Mouse (Mus musculus) lung, embryonic 14.5 days (tissue): ENCODE results near the gene Gpr3. TPM values are rescaled to one million over a fixed set of nuclear protein-coding genes. Genes with fewer than 3 reads are reported as not detected.
A peak's percentile ranks its signal among the peaks of the same experiment; 100 is the strongest.

ENCODE experiments used
- ATAC-seq: fragments of 200-750 bp; cut with Nextera tagmentation; 2 replicates; pipeline ENCODE4 v1.8.0; 2017; ENCODE audit warnings: mild to moderate bottlenecking, moderate TSS enrichment, moderate library complexity; ENCODE audit not compliant: insufficient read depth
- DNase-seq: peaks from one replicate; pipeline ENCODE4 v3.0.0-alpha.2; 2015
- H3K27ac ChIP-seq: fragments of 300-500 bp; sonication (generic); 2 replicates; pipeline ENCODE4 v1.5.1; 2014; ENCODE audit warnings: low read depth, mild to moderate bottlenecking, moderate library complexity
- H3K27me3 ChIP-seq: fragments of 300-500 bp; sonication (generic); 2 replicates; pipeline ENCODE4 v1.6.1; 2014; ENCODE audit warnings: low read length, control low read depth; ENCODE audit not compliant: insufficient read depth
- H3K36me3 ChIP-seq: fragments of 300-500 bp; sonication (generic); 2 replicates; pipeline ENCODE4 v1.6.1; 2014; ENCODE audit warnings: control low read depth; ENCODE audit not compliant: insufficient read depth
- H3K4me1 ChIP-seq: fragments of 300-500 bp; sonication (generic); 2 replicates; pipeline ENCODE4 v1.6.1; 2014; ENCODE audit warnings: antibody characterized with exemption, control low read depth; ENCODE audit not compliant: insufficient read depth
- H3K4me2 ChIP-seq: fragments of 300-500 bp; sonication (generic); 2 replicates; pipeline ENCODE4 v1.6.1; 2014; ENCODE audit warnings: mild to moderate bottlenecking
- H3K4me3 ChIP-seq: fragments of 300-500 bp; sonication (generic); 2 replicates; pipeline ENCODE4 v1.5.1; 2014; ENCODE audit warnings: low read depth, low read length
- H3K9ac ChIP-seq: fragments of 300-500 bp; sonication (generic); 2 replicates; pipeline ENCODE4 v1.6.1; 2014
- H3K9me3 ChIP-seq: fragments of 300-500 bp; sonication (generic); 2 replicates; pipeline ENCODE4 v1.6.1; 2016; ENCODE audit warnings: low read depth, low read length, control low read depth
- CTCF ChIP-seq: IDR thresholded peaks from 2 replicates; pipeline ENCODE4 v1.5.1; 2016; ENCODE audit warnings: antibody characterized with exemption, low read depth
- WGBS: fragments of 180-500 bp; shearing (Covaris S2); extraction: QIAGEN DNeasy Blood & Tissue Kit; methylation state at CpG from one replicate; pipeline ENCODE4 v1.1.7; 2014; 5-methylcytosine and 5-hydroxymethylcytosine counted together
- polyA plus RNA-seq: library from polyadenylated mRNA; unstranded; fragments of >200 nt; fragmentation: Nextera tagmentation; extraction: Ambion mirVana; gene quantifications from 2 replicates; pipeline ENCODE4 v1.2.1, GENCODE M21; 2014

Gpr3 gene
- polyA plus RNA-seq, 1 experiment from 2014 or later: not detected

- ATAC-seq (no peak), DNase-seq (no peak)
- Histone ChIP-seq H3K4me3 (no peak overlapping the region), H3K27ac (no peak overlapping the region), H3K27me3 (peaks cover 28% of the 10 kb centered on the region; the same call in 1 of the 2 replicates), H3K4me2 (no peak overlapping the region), H3K4me1 (peaks cover 11% of the 10 kb centered on the region), H3K9me3 (no peaks in the 10 kb centered on the region), H3K36me3 (no peaks in the 10 kb centered on the region), H3K9ac (no peak overlapping the region)
- WGBS: 88% methylated on average over 24 of the region's 24 CpGs
- no peak for TF ChIP-seq CTCF
Observed at GRCm38 (mm10) chr4:133210023-133210787, 2.1 kb downstream of the Gpr3 start.

- ATAC-seq (no peak; the same call in 1 of the 2 replicates), DNase-seq (peak; percentile 83)
- H3K4me3 ChIP-seq: no peak overlapping the region
- H3K27me3 ChIP-seq: peaks cover 28% of the 10 kb centered on the region; the same call in 1 of the 2 replicates
- no peak overlapping the region for H3K4me2 ChIP-seq
- no peak overlapping the region for H3K9ac ChIP-seq
- H3K36me3 ChIP-seq: no peaks in the 10 kb centered on the region
- TF ChIP-seq CTCF: peak; percentile 92
- H3K27ac ChIP-seq: no peak overlapping the region
- H3K9me3 ChIP-seq: no peaks in the 10 kb centered on the region
- 4% methylated on average over 11 of the region's 11 CpGs for WGBS
- peaks cover 11% of the 10 kb centered on the region for H3K4me1 ChIP-seq
Observed at GRCm38 (mm10) chr4:133209366-133209765, 3.0 kb downstream of the Gpr3 start.

DNA sequence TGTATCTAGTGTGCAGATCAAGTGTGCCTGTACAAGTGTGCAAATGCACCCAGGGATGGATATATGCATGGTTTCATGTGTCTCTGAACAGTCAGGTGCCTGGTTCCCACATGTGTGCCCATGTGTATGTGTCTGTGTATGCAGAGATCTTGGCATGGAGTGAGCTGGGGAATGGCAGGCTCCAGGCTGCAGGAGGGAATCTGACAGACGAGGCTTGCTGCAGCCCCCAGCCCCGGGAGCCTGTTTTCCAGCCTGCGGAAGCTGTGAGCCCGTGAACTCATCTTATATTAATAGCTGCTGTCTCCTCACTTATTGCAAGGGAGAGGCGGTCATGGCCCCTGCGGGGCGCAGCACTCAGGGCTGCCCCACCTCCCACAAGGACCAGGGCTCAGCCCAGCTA is 8.0 kb downstream of the Gpr3 start:
- Histone ChIP-seq H3K4me1 (peaks cover 11% of the 10 kb centered on the region), H3K9ac (peak overlapping the region; percentile 26), H3K4me3 (no peak overlapping the region), H3K27me3 (no peaks in the 10 kb centered on the region), H3K4me2 (no peak overlapping the region), H3K9me3 (no peaks in the 10 kb centered on the region), H3K36me3 (no peaks in the 10 kb centered on the region), H3K27ac (peak overlapping the region; percentile 18; the same call in 1 of the 2 replicates)
- ATAC-seq (no peak), DNase-seq (no peak)
- TF ChIP-seq CTCF: no peak
- WGBS: 13% methylated on average over 7 of the region's 7 CpGs

GRCm38 (mm10) chr4:133203591-133203990 is 8.7 kb downstream of the Gpr3 start:
- Histone ChIP-seq H3K36me3 (no peaks in the 10 kb centered on the region), H3K4me2 (no peak overlapping the region), H3K4me1 (peaks cover 17% of the 10 kb centered on the region), H3K27ac (no peak overlapping the region), H3K9ac (no peak overlapping the region), H3K4me3 (no peak overlapping the region), H3K9me3 (no peaks in the 10 kb centered on the region), H3K27me3 (no peaks in the 10 kb centered on the region)
- ATAC-seq: no peak
- TF ChIP-seq CTCF: no peak
- WGBS: 57% methylated on average over 3 of the region's 3 CpGs
- DNase-seq: no peak

GRCm38 (mm10) chr4:133202254-133202653 is 10.1 kb downstream of the Gpr3 start:
- ATAC-seq (no peak), DNase-seq (no peak)
- Histone ChIP-seq H3K9ac (no peak overlapping the region), H3K27me3 (no peaks in the 10 kb centered on the region), H3K36me3 (0 out of 2 replicates have a peak, but pooled peaks cover under 1% of the 10 kb centered on the region), H3K4me2 (no peak overlapping the region), H3K27ac (no peak overlapping the region), H3K4me3 (no peak overlapping the region), H3K9me3 (no peaks in the 10 kb centered on the region), H3K4me1 (peaks cover 27% of the 10 kb centered on the region)
- no peak for TF ChIP-seq CTCF
- 92% methylated on average over 3 of the region's 3 CpGs for WGBS

- ATAC-seq: 0 out of 2 replicates have a peak, but pooled peaks have one; percentile 15
Observed at GRCm38 (mm10) chr4:133201006-133201771, 11.1 kb downstream of the Gpr3 start.

GRCm38 (mm10) chr4:133200343-133200742 is 12.0 kb downstream of the Gpr3 start:
- DNase-seq: peak; percentile 57
- Histone ChIP-seq H3K4me1 (peaks cover 27% of the 10 kb centered on the region), H3K9me3 (no peaks in the 10 kb centered on the region), H3K9ac (peak overlapping the region; percentile 30; the same call in 1 of the 2 replicates), H3K27ac (peak overlapping the region; percentile 55), H3K4me3 (no peak overlapping the region), H3K4me2 (peak overlapping the region; percentile 35), H3K27me3 (no peaks in the 10 kb centered on the region), H3K36me3 (peaks cover 20% of the 10 kb centered on the region)
- no peak for TF ChIP-seq CTCF
- WGBS: 26% methylated on average over 21 of the region's 21 CpGs
- peak; percentile 19; the same call in 1 of the 2 replicates for ATAC-seq

More at GRCm38 (mm10) chr4:133201006-133201771, 11.1 kb downstream of the Gpr3 start:
- WGBS: 55% methylated on average over 8 of the region's 8 CpGs
- no peaks in the 10 kb centered on the region for H3K9me3 ChIP-seq
- peak; percentile 66 for DNase-seq
- no peak overlapping the region for H3K4me3 ChIP-seq
- no peak overlapping the region for H3K9ac ChIP-seq
- TF ChIP-seq CTCF: peak; percentile 73
- H3K27me3 ChIP-seq: no peaks in the 10 kb centered on the region
- H3K4me1 ChIP-seq: peaks cover 27% of the 10 kb centered on the region
- H3K4me2 ChIP-seq: no peak overlapping the region
- H3K27ac ChIP-seq: 0 out of 2 replicates have a peak overlapping the region, but pooled peaks have one; percentile 24
- H3K36me3 ChIP-seq: peaks cover 11% of the 10 kb centered on the region
